Mouse (Mus musculus): ENCODE data around the gene Gm44973.

- TF ChIP-seq POLR2A (IDR thresholded peaks at IDR 0.05; ENCODE audit: low read depth, low read length) (no peak), CTCF (IDR thresholded peaks at IDR 0.05; ENCODE audit: extremely low read depth, insufficient read length, insufficient replicate concordance, low read depth, low read length) (no peak)
Observed at GRCm38 (mm10) chr7:5008229-5008628, 7.1 kb upstream of the Gm44973 start.
